Mouse (Mus musculus): ENCODE results near the gene Plcb4.
"Not testable (repeated sequence)": the region's sequence is repeated elsewhere in the genome, so short reads cannot be mapped to it uniquely, and the experiment has no call there.

The Plcb4 gene

GRCm38 (mm10) chr2:135954760-135955548 lies 296.1 kb downstream of the Plcb4 start:
- in situ Hi-C loops (cut with MboI, MseI), result loop anchor here (5.0 kb wide), 1 partner anchor 598 kb away; no protein-coding TSS in a partner anchor

GRCm38 (mm10) chr2:135955796-135956195 lies 297.0 kb downstream of the Plcb4 start:
- in situ Hi-C loops (cut with MboI, MseI), result loop anchor here (5.0 kb wide), 1 partner anchor 598 kb away; no protein-coding TSS in a partner anchor

GRCm38 (mm10) chr2:135957689-135958088 lies 298.9 kb downstream of the Plcb4 start:
- in situ Hi-C loops (cut with MboI, MseI), result loop anchor here (5.0 kb wide), 1 partner anchor 600 kb away; no protein-coding TSS in a partner anchor

GRCm38 (mm10) chr2:135958453-135958852 lies 299.6 kb downstream of the Plcb4 start:
- in situ Hi-C loops (cut with MboI, MseI), result loop anchor here (5.0 kb wide), 1 partner anchor 601 kb away; no protein-coding TSS in a partner anchor

GRCm38 (mm10) chr2:135963089-135963488 lies 304.3 kb downstream of the Plcb4 start:
- in situ Hi-C loops (cut with MboI, MseI), result no loop called here

- in situ Hi-C loops (cut with MboI, MseI), result no loop called here
Measured at GRCm38 (mm10) chr2:135966871-135967557, 308.2 kb downstream of the Plcb4 start.

- in situ Hi-C loops (cut with MboI, MseI), result no loop called here
Measured at GRCm38 (mm10) chr2:135968159-135968558, 309.3 kb downstream of the Plcb4 start.

- in situ Hi-C loops (cut with MboI, MseI), result loop anchor here (10.0 kb wide), 1 partner anchor 174 kb away; no protein-coding TSS in a partner anchor
Measured at GRCm38 (mm10) chr2:135970902-135971301, 312.1 kb downstream of the Plcb4 start.

- in situ Hi-C loops (cut with MboI, MseI), result loop anchor here (10.0 kb wide), 1 partner anchor 169 kb away; no protein-coding TSS in a partner anchor
Measured at GRCm38 (mm10) chr2:135975978-135976377, 317.2 kb downstream of the Plcb4 start.

GRCm38 (mm10) chr2:135978790-135979189 lies 320.0 kb downstream of the Plcb4 start:
- in situ Hi-C loops (cut with MboI, MseI), result loop anchor here (10.0 kb wide), 1 partner anchor 166 kb away; no protein-coding TSS in a partner anchor

- in situ Hi-C loops (cut with MboI, MseI), result no loop called here
Measured at GRCm38 (mm10) chr2:135980428-135980827, 321.6 kb downstream of the Plcb4 start.

- in situ Hi-C loops (cut with MboI, MseI), result no loop called here
Measured at GRCm38 (mm10) chr2:135983972-135984371, 325.2 kb downstream of the Plcb4 start.

- in situ Hi-C loops (cut with MboI, MseI), result no loop called here
Measured at GRCm38 (mm10) chr2:135985536-135986265, 326.9 kb downstream of the Plcb4 start.

GRCm38 (mm10) chr2:135988475-135988874 lies 329.7 kb downstream of the Plcb4 start:
- in situ Hi-C loops (cut with MboI, MseI), result not testable (repeated sequence)

- in situ Hi-C loops (cut with MboI, MseI), result not testable (repeated sequence)
Measured at GRCm38 (mm10) chr2:135990686-135991085, 331.9 kb downstream of the Plcb4 start.

GRCm38 (mm10) chr2:135993314-135993713 lies 334.5 kb downstream of the Plcb4 start:
- in situ Hi-C loops (cut with MboI, MseI), result no loop called here

GRCm38 (mm10) chr2:135995196-135995595 lies 336.4 kb downstream of the Plcb4 start:
- in situ Hi-C loops (cut with MboI, MseI), result no loop called here

GRCm38 (mm10) chr2:135996936-135997335 lies 338.1 kb downstream of the Plcb4 start:
- in situ Hi-C loops (cut with MboI, MseI), result no loop called here

GRCm38 (mm10) chr2:135997361-135998150 lies 338.7 kb downstream of the Plcb4 start:
- in situ Hi-C loops (cut with MboI, MseI), result no loop called here

GRCm38 (mm10) chr2:135998886-135999285 lies 340.1 kb downstream of the Plcb4 start:
- in situ Hi-C loops (cut with MboI, MseI), result no loop called here

GRCm38 (mm10) chr2:135999361-135999760 lies 340.6 kb downstream of the Plcb4 start:
- in situ Hi-C loops (cut with MboI, MseI), result no loop called here
